Mouse (Mus musculus) myocyte (in vitro differentiated cells): Measurements from ENCODE around the gene Dusp6.

ENCODE experiments used
- E2F4 ChIP-seq: IDR thresholded peaks from one replicate; pipeline ENCODE4 v1.6.1; 2011; ENCODE audit warnings: mild to moderate bottlenecking, control low read depth, moderate library complexity; ENCODE audit not compliant: insufficient read depth
- MYOD1 ChIP-seq, 3 experiments: IDR thresholded peaks; one replicate each; pipeline ENCODE4 v1.6.1; 2011; ENCODE audit warnings: control low read depth in 2 of 3, low read depth in 2 of 3, mild to moderate bottlenecking in 2 of 3, moderate library complexity in 1 of 3; ENCODE audit not compliant: insufficient read length in 2 of 3, control insufficient read depth in 1 of 3
- POLR2A ChIP-seq: IDR thresholded peaks from one replicate; pipeline ENCODE4 v1.6.1; 2011; ENCODE audit warnings: low read depth, mild to moderate bottlenecking, control low read depth, moderate library complexity; ENCODE audit not compliant: insufficient read length
- POLR2AphosphoS2 ChIP-seq: IDR thresholded peaks from one replicate; pipeline ENCODE4 v1.6.1; 2011; ENCODE audit warnings: low read depth, control low read depth; ENCODE audit not compliant: insufficient read length
- TCF12 ChIP-seq: IDR thresholded peaks from one replicate; pipeline ENCODE4 v1.6.1; 2011; ENCODE audit warnings: mild to moderate bottlenecking, control low read depth; ENCODE audit not compliant: poor library complexity, insufficient read depth, severe bottlenecking

GRCm38 (mm10) chr10:99267621-99268020 lies 4.6 kb downstream of the Dusp6 start:
- TF ChIP-seq TCF12 (no peak), MYOD1 (IDR thresholded peaks at IDR 0.05; ENCODE audit: control insufficient read depth in 1 of 3, insufficient read length in 2 of 3, low read depth in 2 of 3) (no peak), POLR2A (no peak), E2F4 (no peak), POLR2AphosphoS2 (no peak)
